Mouse (Mus musculus): ENCODE results near the gene Fxyd1. TPM values are rescaled to one million over a fixed set of nuclear protein-coding genes. Genes with fewer than 3 reads are reported as not detected.
A peak's percentile ranks its signal among the peaks of the same experiment; 100 is the strongest.

The Fxyd1 gene
- polyA plus RNA-seq, 1 experiment from 2014 or later, result 135 TPM

- Histone ChIP-seq H3K4me2 (ENCODE audit: low read depth, low read length) (no peak overlapping the region), H3K36me3 (ENCODE audit: control insufficient read depth, insufficient read depth, low read length) (no peaks in the 10 kb centered on the region), H3K4me3 (ENCODE audit: low read depth, low read length) (no peak overlapping the region), H3K27me3 (replicated peaks; ENCODE audit: control insufficient read depth, insufficient read depth, low read length) (no peaks in the 10 kb centered on the region), H3K4me1 (ENCODE audit: control insufficient read depth, insufficient read depth, low read length) (peaks cover 8% of the 10 kb centered on the region; the same call in 1 of the 2 replicates), H3K27ac (replicated peaks; ENCODE audit: low read depth, low read length) (no peak overlapping the region), H3K9me3 (ENCODE audit: control insufficient read depth, low read length) (no peaks in the 10 kb centered on the region), H3K9ac (ENCODE audit: low read depth, low read length) (no peak overlapping the region)
- ATAC-seq (ENCODE audit: low read depth), result no peak
- no peak for DNase-seq (ENCODE audit: low spot score)
These were observed 16.5 kb upstream of the Fxyd1 start for GRCm38 (mm10) chr7:31073546-31073945.

DNA sequence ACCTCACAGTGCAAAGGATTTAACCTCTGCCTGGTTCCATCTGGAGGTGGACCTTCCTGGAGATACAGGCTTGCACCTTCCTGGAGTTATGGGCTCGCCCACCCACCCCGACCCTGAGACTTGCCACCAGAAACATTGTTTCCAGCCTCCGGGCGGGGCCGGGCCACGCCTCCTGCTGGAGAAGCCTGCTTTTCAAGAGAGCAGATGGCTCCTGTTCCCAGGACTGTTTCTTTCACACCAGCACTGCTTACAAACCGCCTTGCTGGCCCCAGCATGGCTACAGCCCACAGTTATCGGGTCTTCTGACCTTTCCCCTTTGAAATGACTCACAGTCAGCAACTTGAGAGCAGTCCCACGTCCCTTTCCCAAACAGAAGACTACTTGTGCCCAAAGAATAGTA, 15.3 kb upstream of the Fxyd1 start:
- Histone ChIP-seq H3K27ac (replicated peaks; ENCODE audit: low read depth, low read length) (no peak overlapping the region), H3K4me3 (ENCODE audit: low read depth, low read length) (no peak overlapping the region), H3K27me3 (replicated peaks; ENCODE audit: control insufficient read depth, insufficient read depth, low read length) (no peaks in the 10 kb centered on the region), H3K4me1 (ENCODE audit: control insufficient read depth, insufficient read depth, low read length) (peaks cover 6% of the 10 kb centered on the region; the same call in 1 of the 2 replicates), H3K36me3 (ENCODE audit: control insufficient read depth, insufficient read depth, low read length) (no peaks in the 10 kb centered on the region), H3K4me2 (ENCODE audit: low read depth, low read length) (no peak overlapping the region), H3K9me3 (ENCODE audit: control insufficient read depth, low read length) (no peaks in the 10 kb centered on the region), H3K9ac (ENCODE audit: low read depth, low read length) (no peak overlapping the region)
- no peak for DNase-seq (ENCODE audit: low spot score)
- ATAC-seq (ENCODE audit: low read depth), result no peak
- WGBS, result 38% methylated on average over 9 of the region's 9 CpGs

DNA sequence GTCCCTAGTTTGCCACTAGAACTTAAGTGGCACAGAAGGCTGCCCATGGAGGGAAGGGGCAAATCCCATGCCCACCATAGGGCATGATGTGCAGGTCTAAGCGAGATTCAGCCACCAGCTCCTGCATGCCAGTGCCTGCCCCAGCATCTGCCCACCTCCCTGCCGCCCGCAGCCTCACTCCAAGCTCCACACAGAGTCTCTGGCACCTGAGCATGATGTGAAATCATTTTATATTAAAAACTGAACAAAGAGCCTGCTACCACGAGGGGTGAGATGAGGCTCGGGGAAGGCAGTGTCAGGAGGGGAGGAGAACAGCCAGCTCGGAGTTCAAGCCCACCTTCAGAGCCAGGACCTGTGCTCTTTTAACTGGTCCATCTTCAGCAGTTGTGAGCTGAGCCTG, 13.3 kb upstream of the Fxyd1 start:
- DNase-seq (ENCODE audit: low spot score), result no peak
- Histone ChIP-seq H3K27me3 (replicated peaks; ENCODE audit: control insufficient read depth, insufficient read depth, low read length) (no peaks in the 10 kb centered on the region), H3K36me3 (ENCODE audit: control insufficient read depth, insufficient read depth, low read length) (no peaks in the 10 kb centered on the region), H3K4me3 (ENCODE audit: low read depth, low read length) (no peak overlapping the region), H3K9ac (ENCODE audit: low read depth, low read length) (no peak overlapping the region), H3K9me3 (ENCODE audit: control insufficient read depth, low read length) (no peaks in the 10 kb centered on the region), H3K27ac (replicated peaks; ENCODE audit: low read depth, low read length) (no peak overlapping the region), H3K4me2 (ENCODE audit: low read depth, low read length) (no peak overlapping the region), H3K4me1 (ENCODE audit: control insufficient read depth, insufficient read depth, low read length) (no peaks in the 10 kb centered on the region)
- ATAC-seq (ENCODE audit: low read depth), result no peak
- 78% methylated on average over 6 of the region's 6 CpGs for WGBS

DNA sequence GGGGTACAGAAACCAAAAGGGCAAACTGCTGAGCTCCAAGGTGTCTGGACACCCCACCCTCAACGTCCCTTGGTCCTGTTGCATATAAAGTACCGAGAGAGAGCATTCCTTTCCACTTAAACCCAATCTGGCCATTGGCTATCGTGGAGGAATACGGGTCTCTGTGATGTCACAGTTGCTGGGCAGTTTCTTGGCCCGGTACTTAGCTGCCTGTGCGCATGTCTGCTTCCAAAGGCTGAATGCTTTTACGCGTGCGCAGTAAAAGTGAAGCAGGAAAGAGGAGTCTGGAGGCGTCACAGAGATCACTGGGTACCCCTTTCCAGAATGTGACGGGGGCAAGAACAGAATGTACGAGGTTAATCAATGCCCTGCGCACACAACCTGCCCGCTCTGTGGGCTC, 12.5 kb upstream of the Fxyd1 start:
- no peak overlapping the region for H3K9ac ChIP-seq (ENCODE audit: low read depth, low read length)
- ATAC-seq (ENCODE audit: low read depth), result no peak

GRCm38 (mm10) chr7:31067836-31068235, 10.8 kb upstream of the Fxyd1 start:
- H3K9me3 ChIP-seq (ENCODE audit: control insufficient read depth, low read length), result no peaks in the 10 kb centered on the region
- no peak overlapping the region for H3K4me2 ChIP-seq (ENCODE audit: low read depth, low read length)
- no peak overlapping the region for H3K9ac ChIP-seq (ENCODE audit: low read depth, low read length)
- H3K27ac ChIP-seq (replicated peaks; ENCODE audit: low read depth, low read length), result 0 out of 2 replicates have a peak overlapping the region, but pooled peaks have one; percentile 28
- DNase-seq (ENCODE audit: low spot score) (peak; percentile 83), ATAC-seq (ENCODE audit: low read depth) (peak; percentile 67)
- 40% methylated on average over 5 of the region's 5 CpGs for WGBS
- no peaks in the 10 kb centered on the region for H3K4me1 ChIP-seq (ENCODE audit: control insufficient read depth, insufficient read depth, low read length)
- H3K36me3 ChIP-seq (ENCODE audit: control insufficient read depth, insufficient read depth, low read length), result no peaks in the 10 kb centered on the region
- H3K27me3 ChIP-seq (replicated peaks; ENCODE audit: control insufficient read depth, insufficient read depth, low read length), result no peaks in the 10 kb centered on the region
- no peak overlapping the region for H3K4me3 ChIP-seq (ENCODE audit: low read depth, low read length)

More for the DNA sequence above, 12.5 kb upstream of the Fxyd1 start:
- Histone ChIP-seq H3K4me1 (ENCODE audit: control insufficient read depth, insufficient read depth, low read length) (no peaks in the 10 kb centered on the region), H3K4me3 (ENCODE audit: low read depth, low read length) (no peak overlapping the region), H3K27me3 (replicated peaks; ENCODE audit: control insufficient read depth, insufficient read depth, low read length) (no peaks in the 10 kb centered on the region), H3K27ac (replicated peaks; ENCODE audit: low read depth, low read length) (no peak overlapping the region), H3K36me3 (ENCODE audit: control insufficient read depth, insufficient read depth, low read length) (no peaks in the 10 kb centered on the region), H3K4me2 (ENCODE audit: low read depth, low read length) (no peak overlapping the region), H3K9me3 (ENCODE audit: control insufficient read depth, low read length) (no peaks in the 10 kb centered on the region)
- 83% methylated on average over 14 of the region's 14 CpGs for WGBS
- DNase-seq (ENCODE audit: low spot score), result no peak

- Histone ChIP-seq H3K27ac (replicated peaks; ENCODE audit: low read depth, low read length) (no peak overlapping the region), H3K4me1 (ENCODE audit: control insufficient read depth, insufficient read depth, low read length) (no peaks in the 10 kb centered on the region), H3K36me3 (ENCODE audit: control insufficient read depth, insufficient read depth, low read length) (no peaks in the 10 kb centered on the region), H3K9me3 (ENCODE audit: control insufficient read depth, low read length) (no peaks in the 10 kb centered on the region), H3K27me3 (replicated peaks; ENCODE audit: control insufficient read depth, insufficient read depth, low read length) (no peaks in the 10 kb centered on the region), H3K4me2 (ENCODE audit: low read depth, low read length) (no peak overlapping the region), H3K4me3 (ENCODE audit: low read depth, low read length) (no peak overlapping the region), H3K9ac (ENCODE audit: low read depth, low read length) (no peak overlapping the region)
- DNase-seq (ENCODE audit: low spot score) (no peak), ATAC-seq (ENCODE audit: low read depth) (no peak)
- 84% methylated on average over 12 of the region's 12 CpGs for WGBS
These were observed 6.1 kb upstream of the Fxyd1 start for GRCm38 (mm10) chr7:31063074-31063560.

- WGBS, result 84% methylated on average over 7 of the region's 7 CpGs
- H3K27ac ChIP-seq (replicated peaks; ENCODE audit: low read depth, low read length), result no peak overlapping the region
- H3K9me3 ChIP-seq (ENCODE audit: control insufficient read depth, low read length), result no peaks in the 10 kb centered on the region
- DNase-seq (ENCODE audit: low spot score) (no peak), ATAC-seq (ENCODE audit: low read depth) (no peak)
- H3K27me3 ChIP-seq (replicated peaks; ENCODE audit: control insufficient read depth, insufficient read depth, low read length), result no peaks in the 10 kb centered on the region
- no peak overlapping the region for H3K4me3 ChIP-seq (ENCODE audit: low read depth, low read length)
- no peaks in the 10 kb centered on the region for H3K36me3 ChIP-seq (ENCODE audit: control insufficient read depth, insufficient read depth, low read length)
- H3K4me1 ChIP-seq (ENCODE audit: control insufficient read depth, insufficient read depth, low read length), result no peaks in the 10 kb centered on the region
- no peak overlapping the region for H3K9ac ChIP-seq (ENCODE audit: low read depth, low read length)
- no peak overlapping the region for H3K4me2 ChIP-seq (ENCODE audit: low read depth, low read length)
These were observed 3.6 kb upstream of the Fxyd1 start for GRCm38 (mm10) chr7:31060621-31061010.

GRCm38 (mm10) chr7:31059919-31060620, 3.1 kb upstream of the Fxyd1 start:
- 58% methylated on average over 11 of the region's 11 CpGs for WGBS
- no peaks in the 10 kb centered on the region for H3K9me3 ChIP-seq (ENCODE audit: control insufficient read depth, low read length)
- H3K27ac ChIP-seq (replicated peaks; ENCODE audit: low read depth, low read length), result no peak overlapping the region
- H3K27me3 ChIP-seq (replicated peaks; ENCODE audit: control insufficient read depth, insufficient read depth, low read length), result no peaks in the 10 kb centered on the region
- H3K4me3 ChIP-seq (ENCODE audit: low read depth, low read length), result no peak overlapping the region
- no peak overlapping the region for H3K9ac ChIP-seq (ENCODE audit: low read depth, low read length)
- H3K4me2 ChIP-seq (ENCODE audit: low read depth, low read length), result no peak overlapping the region
- DNase-seq (ENCODE audit: low spot score), result no peak
- no peaks in the 10 kb centered on the region for H3K36me3 ChIP-seq (ENCODE audit: control insufficient read depth, insufficient read depth, low read length)
- no peak for ATAC-seq (ENCODE audit: low read depth)
- H3K4me1 ChIP-seq (ENCODE audit: control insufficient read depth, insufficient read depth, low read length), result peaks cover 5% of the 10 kb centered on the region

GRCm38 (mm10) chr7:31059108-31059507, 2.1 kb upstream of the Fxyd1 start, which contains the start of gene Lgi4:
Lgi4 (plus strand) TSS chr7:31059342.
- Histone ChIP-seq H3K36me3 (ENCODE audit: control insufficient read depth, insufficient read depth, low read length) (no peaks in the 10 kb centered on the region), H3K4me2 (ENCODE audit: low read depth, low read length) (no peak within 1 kb of the TSS), H3K9ac (ENCODE audit: low read depth, low read length) (no peak within 1 kb of the TSS), H3K4me3 (ENCODE audit: low read depth, low read length) (no peak within 1 kb of the TSS), H3K4me1 (ENCODE audit: control insufficient read depth, insufficient read depth, low read length) (peaks cover 14% of the 10 kb centered on the region), H3K27ac (replicated peaks; ENCODE audit: low read depth, low read length) (no peak within 1 kb of the TSS), H3K27me3 (replicated peaks; ENCODE audit: control insufficient read depth, insufficient read depth, low read length) (0 out of 2 replicates have a peak, but pooled peaks cover under 1% of the 10 kb centered on the region), H3K9me3 (ENCODE audit: control insufficient read depth, low read length) (no peaks in the 10 kb centered on the region)
- DNase-seq (ENCODE audit: low spot score), result peak; percentile 83
- WGBS, result 0% methylated on average over 2 of the region's 2 CpGs
- ATAC-seq (ENCODE audit: low read depth), result peak; percentile 73

Data from embryonic facial prominence, embryonic 14.5 days (tissue).